Mouse (Mus musculus) kidney, adult 8-10 months (tissue): ENCODE measurements around the gene Ttyh1.
A peak's percentile ranks its signal among the peaks of the same experiment; 100 is the strongest.

Experiments
- DNase-seq, 2 experiments: peaks; one replicate each; pipeline ENCODE4 v3.0.0; 2022

The Ttyh1 gene

DNA sequence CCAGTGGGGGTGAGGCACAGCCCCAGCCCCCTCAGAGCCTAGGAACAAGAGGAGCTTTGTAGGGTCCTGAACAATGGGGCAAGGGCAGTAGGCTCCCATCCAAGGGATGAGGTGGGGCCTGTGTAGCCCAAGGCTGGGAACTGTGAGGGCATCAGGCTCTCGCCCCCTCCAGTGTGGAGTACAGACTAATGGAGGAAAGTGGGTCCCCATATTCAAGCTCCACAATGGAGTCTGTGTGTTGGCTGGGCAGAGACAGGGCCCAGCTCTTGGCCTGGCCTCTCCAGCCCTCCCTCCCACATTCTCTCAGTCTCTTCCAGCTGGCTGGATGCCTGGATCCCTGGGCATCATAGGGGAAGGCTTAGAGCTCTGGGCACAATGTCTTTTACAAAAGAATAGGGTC, 4.5 kb downstream of the Ttyh1 start:
- DNase-seq, result no peak

DNA sequence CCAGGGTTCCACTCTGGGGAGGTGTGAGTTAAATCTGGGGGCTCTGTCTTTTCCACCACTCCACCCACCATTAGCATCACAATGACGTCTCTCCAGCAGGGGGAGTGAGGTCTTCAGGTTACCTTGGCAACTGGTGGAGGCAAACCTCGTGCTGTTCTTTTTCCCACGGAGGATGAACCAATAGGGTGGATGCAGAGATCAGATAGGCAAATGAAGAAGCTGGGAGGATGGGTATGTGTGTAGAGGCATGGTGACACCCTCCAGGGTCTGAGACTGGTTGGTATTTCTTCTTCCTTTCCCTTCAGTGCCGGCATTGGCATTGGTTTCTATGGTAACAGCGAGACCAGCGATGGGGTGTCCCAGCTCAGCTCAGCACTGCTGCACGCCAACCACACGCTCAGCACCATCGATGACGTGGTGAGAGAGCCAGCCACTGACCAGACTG, 5.1 kb downstream of the Ttyh1 start:
- no peak for DNase-seq

DNA sequence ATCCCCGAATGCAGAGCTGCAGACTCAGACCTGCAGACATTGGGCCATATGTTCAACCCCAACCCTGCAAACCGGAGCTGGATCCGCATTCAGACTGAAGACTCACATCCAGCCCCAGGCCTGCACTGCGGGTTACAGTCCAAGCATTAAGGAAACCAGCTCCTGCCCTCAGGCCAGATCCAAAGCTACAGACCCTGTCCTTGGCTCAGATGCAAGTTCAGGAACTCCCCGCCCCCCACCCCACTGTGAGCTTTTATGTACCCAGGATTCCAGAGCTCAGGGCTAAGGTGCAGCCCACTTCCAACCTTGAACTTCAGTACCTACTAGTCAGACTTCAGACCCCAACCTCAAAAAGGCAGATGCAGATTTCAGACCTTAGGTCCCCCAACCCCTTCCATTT, 5.6 kb downstream of the Ttyh1 start:
- no peak for DNase-seq

- no peak for DNase-seq
Measured at GRCm38 (mm10) chr7:4125306-4125705, 6.1 kb downstream of the Ttyh1 start.

DNA sequence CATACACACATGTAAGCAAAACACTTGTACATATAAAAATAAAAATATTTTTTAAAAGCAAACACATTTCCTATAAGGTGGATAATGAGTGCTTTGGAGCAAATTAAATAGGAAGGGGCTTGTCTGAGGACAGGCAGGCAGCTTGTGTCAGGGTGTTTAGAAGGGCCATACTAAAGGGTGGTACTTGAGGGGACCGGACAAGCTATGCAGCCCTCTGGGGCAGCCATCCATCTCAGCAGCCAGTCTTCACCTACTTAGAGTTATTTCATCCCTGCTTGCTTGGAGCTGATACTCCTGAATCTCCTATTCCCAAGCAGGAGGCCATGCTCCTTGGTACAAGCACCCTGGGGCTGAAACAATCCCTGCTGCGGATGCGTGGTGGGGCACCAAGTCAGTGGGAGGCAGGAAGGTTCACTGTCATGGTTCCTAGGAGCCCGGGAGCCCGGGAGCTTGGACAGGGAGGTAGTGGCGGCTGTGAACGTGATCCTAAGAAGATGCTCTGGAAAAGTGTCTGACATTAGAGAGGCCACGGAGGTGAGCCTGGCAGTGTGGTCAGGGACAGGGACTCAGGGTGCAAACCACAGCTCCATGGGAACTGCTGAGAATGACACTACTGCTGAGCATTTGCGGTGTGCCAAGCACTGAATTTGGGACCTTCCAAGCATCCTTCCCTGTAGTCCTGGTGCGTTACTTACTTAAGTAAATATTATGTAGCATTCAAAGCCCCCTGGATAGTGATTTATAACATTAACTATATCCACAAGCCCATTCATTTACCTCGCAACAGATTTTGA, 8.0 kb downstream of the Ttyh1 start:
- DNase-seq, result no peak

GRCm38 (mm10) chr7:4127894-4128293, 8.7 kb downstream of the Ttyh1 start:
- no peak for DNase-seq

GRCm38 (mm10) chr7:4128860-4129259, 9.7 kb downstream of the Ttyh1 start:
- no peak for DNase-seq

- DNase-seq, result peak; percentile 62 to 82
Measured at GRCm38 (mm10) chr7:4130686-4131452, 11.7 kb downstream of the Ttyh1 start.

DNA sequence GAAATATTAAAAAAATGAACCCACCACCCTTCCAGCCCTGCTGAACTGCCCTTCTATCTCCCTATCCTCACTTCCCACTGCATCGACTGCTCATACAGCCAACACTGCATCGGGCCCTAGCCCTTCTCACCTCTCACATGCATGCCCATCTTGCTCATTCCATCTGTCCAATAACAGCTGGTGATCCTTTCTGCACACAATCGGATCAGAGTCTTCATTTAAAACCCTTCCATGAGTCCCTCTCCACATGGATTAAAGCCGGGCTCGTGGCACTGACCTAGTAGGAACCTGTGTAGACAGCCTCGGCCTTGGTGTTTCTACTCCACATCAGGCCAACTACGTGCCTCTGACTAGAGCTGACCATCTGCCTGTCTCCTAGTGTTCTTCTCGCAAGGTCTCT, 12.8 kb downstream of the Ttyh1 start:
- no peak for DNase-seq

GRCm38 (mm10) chr7:4132581-4132980, 13.4 kb downstream of the Ttyh1 start:
- DNase-seq, result no peak

- DNase-seq, result no peak
Measured at GRCm38 (mm10) chr7:4132998-4133397, 13.8 kb downstream of the Ttyh1 start.

GRCm38 (mm10) chr7:4134911-4135310, 15.7 kb downstream of the Ttyh1 start:
- DNase-seq, result no peak

DNA sequence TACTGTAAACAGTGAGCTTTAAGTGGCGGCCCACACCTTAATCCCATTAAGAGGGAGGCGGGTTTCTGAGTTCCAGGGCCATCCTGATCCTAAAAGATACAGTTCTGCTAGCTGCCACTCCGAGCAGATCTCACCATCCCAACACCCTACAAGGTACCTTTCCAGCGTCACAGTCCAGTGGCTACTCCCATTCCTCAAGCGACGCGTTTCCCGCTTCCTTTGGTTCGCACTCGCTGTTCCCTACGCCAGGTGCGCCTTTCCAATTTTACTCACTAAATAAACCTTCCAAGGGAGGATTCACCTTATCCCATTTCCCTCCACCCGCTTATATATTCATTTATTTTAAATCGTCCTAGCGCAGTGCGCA, 17.2 kb downstream of the Ttyh1 start:
- no peak for DNase-seq

DNA sequence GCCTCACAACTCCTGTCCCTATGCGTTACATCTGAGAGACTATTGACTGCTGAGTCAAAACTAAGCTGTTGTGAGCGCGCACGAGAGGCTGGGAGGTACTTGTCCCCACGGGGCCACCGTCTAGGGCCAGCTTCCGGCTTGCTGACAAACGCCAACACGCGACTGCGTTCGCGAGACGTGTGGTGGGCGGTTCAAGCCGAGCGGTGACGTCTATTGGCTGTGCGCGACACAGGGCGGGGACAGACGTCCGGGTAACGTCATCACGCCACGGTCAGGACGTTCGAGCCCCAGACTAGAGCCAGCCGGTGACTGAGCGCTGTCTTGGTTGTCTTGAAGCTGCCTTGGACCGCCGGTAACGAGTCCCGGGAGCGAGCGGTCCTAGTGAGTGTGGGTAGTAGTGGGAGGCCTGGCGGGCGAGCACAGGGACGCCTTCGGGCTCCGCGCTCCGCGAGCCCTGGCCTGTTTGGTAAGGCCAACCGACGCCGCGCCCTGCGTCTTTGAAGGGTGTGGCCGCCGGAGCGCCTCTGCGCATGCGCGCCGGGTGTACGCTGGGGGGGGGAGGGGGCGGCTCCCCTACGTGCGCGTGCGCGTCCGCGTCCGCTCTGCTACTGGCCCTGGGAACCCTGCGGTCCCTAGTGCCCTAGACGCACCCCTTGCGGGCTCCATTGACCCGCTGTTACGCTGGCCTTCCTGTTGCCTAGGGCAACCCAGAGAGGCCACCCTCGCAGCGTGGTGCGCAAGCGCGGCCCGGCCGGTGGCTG, 17.7 kb downstream of the Ttyh1 start, which contains the start of gene Leng8:
Leng8 (plus strand) TSS at position 269 of the 761 bp plus-strand sequence.
- peak; percentile 99 for DNase-seq

- no peak for DNase-seq
Measured at GRCm38 (mm10) chr7:4137746-4138145, 18.5 kb downstream of the Ttyh1 start.

- no peak for DNase-seq
Measured at GRCm38 (mm10) chr7:4138181-4138580, 19.0 kb downstream of the Ttyh1 start.

DNA sequence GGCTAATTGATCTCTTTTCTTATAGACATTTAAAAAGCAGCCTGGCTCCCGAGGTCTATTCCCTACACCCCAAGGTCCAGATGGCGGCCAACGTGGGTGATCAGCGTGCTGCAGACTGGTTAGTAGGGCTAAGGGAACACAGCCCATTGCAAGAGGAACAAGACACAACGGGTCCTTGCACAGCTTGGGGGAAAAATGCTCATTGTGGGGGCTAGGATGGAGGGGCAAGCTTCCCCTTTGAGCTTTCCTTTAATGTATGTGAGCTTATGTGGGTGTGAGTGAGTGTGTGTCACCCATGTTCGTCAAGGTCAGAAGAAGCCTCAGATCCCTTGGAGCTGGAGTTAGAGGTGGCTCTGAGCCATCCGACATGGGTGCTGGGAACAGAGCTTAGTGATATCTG, 19.5 kb downstream of the Ttyh1 start:
- DNase-seq, result no peak

GRCm38 (mm10) chr7:4139391-4139790, 20.2 kb downstream of the Ttyh1 start:
- DNase-seq, result no peak

DNA sequence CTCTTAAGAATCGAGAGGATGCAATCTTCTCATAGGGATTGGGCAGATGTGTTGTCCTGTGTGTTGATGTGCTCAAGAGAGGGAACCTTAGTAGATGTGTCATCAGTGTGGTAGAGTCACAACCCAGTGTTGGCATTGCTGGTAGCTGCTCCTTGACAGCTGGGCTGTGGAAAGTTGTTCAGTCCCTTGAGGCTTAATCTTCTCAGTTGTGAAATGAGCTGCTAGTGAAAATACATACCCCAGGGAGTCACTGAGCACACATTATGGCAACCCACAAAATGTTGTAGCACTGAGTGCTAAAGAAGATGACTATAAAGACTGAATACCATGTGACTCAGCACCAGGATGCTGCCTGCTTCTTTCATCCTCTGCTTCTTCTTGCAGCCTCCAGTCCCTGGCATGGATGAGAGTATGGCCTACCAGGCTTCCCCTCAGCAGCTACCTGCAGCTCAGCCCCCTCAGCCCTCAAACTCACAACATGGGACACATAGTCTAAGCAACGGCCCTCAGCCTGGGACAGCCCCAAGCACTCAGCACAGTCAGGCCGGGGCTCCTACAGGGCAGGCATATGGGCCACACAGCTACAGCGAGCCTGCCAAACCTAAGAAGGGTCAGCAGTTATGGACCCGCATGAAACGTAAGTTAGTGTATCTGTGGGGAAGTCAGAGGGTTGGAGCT, 22.6 kb downstream of the Ttyh1 start:
- DNase-seq, result no peak

- DNase-seq, result no peak
Measured at GRCm38 (mm10) chr7:4142796-4143445, 23.7 kb downstream of the Ttyh1 start.

GRCm38 (mm10) chr7:4143506-4143905, 24.3 kb downstream of the Ttyh1 start:
- no peak for DNase-seq

DNA sequence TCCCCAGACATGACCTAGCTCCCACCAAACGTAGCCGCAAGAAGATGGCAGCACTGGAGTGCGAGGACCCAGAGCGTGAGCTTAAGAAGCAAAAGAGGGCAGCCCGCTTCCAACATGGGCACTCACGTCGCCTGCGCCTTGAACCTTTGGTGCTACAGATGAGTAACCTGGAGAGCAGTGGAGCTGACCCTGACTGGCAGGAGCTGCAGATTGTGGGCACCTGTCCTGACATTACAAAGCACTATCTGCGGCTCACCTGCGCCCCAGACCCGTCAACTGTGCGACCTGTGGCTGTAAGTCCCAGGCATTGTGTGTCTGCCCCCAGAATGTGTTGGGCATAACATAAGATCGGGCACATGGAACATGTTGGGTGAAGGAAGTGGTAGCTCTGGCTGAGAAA, 24.8 kb downstream of the Ttyh1 start:
- DNase-seq, result no peak
